Mouse (Mus musculus): Measurements from ENCODE around the gene Utrn.

DNA sequence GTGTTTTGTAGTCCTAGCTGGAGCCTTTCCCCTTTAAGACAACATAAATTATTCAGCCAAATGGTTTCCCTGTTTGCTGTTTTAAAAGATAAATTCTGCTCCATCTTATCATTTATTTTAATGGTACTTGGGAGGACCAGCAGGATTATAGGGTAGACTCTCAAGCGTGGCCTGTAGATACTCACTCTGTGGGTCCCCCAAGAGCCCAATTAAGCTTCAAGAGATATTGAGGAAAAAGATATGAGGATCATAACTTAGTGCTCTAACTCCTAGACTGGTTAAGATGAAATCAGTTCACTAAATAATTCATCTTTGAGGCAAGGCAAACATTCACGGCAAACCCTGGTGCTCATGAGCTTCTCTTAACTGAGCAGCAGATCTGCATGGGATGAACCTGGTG, 493.1 kb downstream of the Utrn start:
- TF ChIP-seq CTCF (IDR thresholded peaks at IDR 0.05; ENCODE audit: extremely low read depth, insufficient read depth, low read length) (no peak), POLR2A (IDR thresholded peaks at IDR 0.05; ENCODE audit: extremely low read depth, insufficient read depth, low read length) (no peak)

Data from cortical plate, adult 2 months (tissue).